Mouse (Mus musculus) embryonic facial prominence, embryonic 10.5 days (tissue): ENCODE data around the gene Bpifb9a. TPM values are rescaled to one million over a fixed set of nuclear protein-coding genes. Genes with fewer than 3 reads are reported as not detected.
"Not testable (repeated sequence)": the region's sequence is repeated elsewhere in the genome, so short reads cannot be mapped to it uniquely, and the experiment has no call there.

Experiments used
- DNase-seq: peaks from one replicate; pipeline ENCODE4 v3.0.0-alpha.2; 2017; ENCODE audit warnings: low spot score
- H3K27ac ChIP-seq: fragments of 300-500 bp; sonication (generic); replicated peaks from 2 replicates; pipeline ENCODE4 v1.5.1; 2016; ENCODE audit warnings: mild to moderate bottlenecking
- H3K27me3 ChIP-seq: fragments of 300-500 bp; sonication (generic); replicated peaks from 2 replicates; pipeline ENCODE4 v1.6.1; 2016; ENCODE audit warnings: low read depth, mild to moderate bottlenecking; ENCODE audit not compliant: poor library complexity, severe bottlenecking
- H3K36me3 ChIP-seq: fragments of 300-500 bp; sonication (generic); replicated peaks from 2 replicates; pipeline ENCODE4 v1.6.1; 2016; ENCODE audit warnings: mild to moderate bottlenecking, moderate library complexity
- H3K4me1 ChIP-seq: fragments of 300-500 bp; sonication (generic); 2 replicates; pipeline ENCODE4 v1.6.1; 2016
- H3K4me3 ChIP-seq: fragments of 300-500 bp; sonication (generic); 2 replicates; pipeline ENCODE4 v1.5.1; 2016; ENCODE audit warnings: mild to moderate bottlenecking, moderate library complexity
- H3K9me3 ChIP-seq: fragments of 300-500 bp; sonication (generic); 2 replicates; pipeline ENCODE4 v1.6.1; 2016; ENCODE audit warnings: mild to moderate bottlenecking
- WGBS: fragments of 180-500 bp; shearing (Covaris S2); methylation state at CpG from one replicate; pipeline ENCODE4 v1.1.7; 2016; 5-methylcytosine and 5-hydroxymethylcytosine counted together
- polyA plus RNA-seq: library from polyadenylated mRNA; unstranded; fragments of >200 nt; fragmentation: Nextera tagmentation; extraction: Ambion mirVana; gene quantifications from 2 replicates; pipeline ENCODE4 v1.2.1, GENCODE M21; 2016

Bpifb9a gene
- not detected in 2 replicates for polyA plus RNA-seq

DNA sequence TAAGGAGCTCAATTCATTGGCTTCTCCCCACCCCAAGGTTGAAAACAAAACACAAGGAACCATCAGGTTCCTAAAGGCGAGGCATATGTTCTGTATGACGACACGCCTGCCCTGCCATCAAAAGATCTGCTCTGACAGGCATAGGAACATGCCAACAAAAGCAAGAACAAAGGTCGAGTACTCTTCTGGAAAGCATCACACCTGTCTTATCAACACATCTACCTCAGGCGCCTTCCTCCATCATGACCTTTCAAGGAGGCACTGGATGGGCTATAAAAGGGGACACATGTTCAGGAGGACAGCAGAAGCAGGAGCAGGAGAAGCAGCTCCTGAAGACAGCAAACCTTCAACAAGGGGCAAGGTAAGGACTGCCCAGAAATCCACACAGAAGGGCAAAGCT is at the start of gene Bpifb9a:
Bpifb9a (plus strand) TSS at position 301 of the 400 bp plus-strand sequence.
- not testable (repeated sequence) for DNase-seq, H3K36me3 ChIP-seq, H3K9me3 ChIP-seq, H3K4me1 ChIP-seq, H3K4me3 ChIP-seq, H3K27me3 ChIP-seq, H3K27ac ChIP-seq
- 80% methylated on average over 5 of the region's 5 CpGs for WGBS

- Histone ChIP-seq H3K9me3 (no peaks in the 10 kb centered on the region), H3K4me3 (no peak overlapping the region), H3K27me3 (no peaks in the 10 kb centered on the region), H3K4me1 (no peaks in the 10 kb centered on the region), H3K36me3 (no peaks in the 10 kb centered on the region), H3K27ac (no peak overlapping the region)
- 25% methylated on average over 3 of the region's 3 CpGs for WGBS
- no peak for DNase-seq
These were observed 48.5 kb upstream of the Bpifb9a start for GRCm38 (mm10) chr2:154209112-154209511.

DNA sequence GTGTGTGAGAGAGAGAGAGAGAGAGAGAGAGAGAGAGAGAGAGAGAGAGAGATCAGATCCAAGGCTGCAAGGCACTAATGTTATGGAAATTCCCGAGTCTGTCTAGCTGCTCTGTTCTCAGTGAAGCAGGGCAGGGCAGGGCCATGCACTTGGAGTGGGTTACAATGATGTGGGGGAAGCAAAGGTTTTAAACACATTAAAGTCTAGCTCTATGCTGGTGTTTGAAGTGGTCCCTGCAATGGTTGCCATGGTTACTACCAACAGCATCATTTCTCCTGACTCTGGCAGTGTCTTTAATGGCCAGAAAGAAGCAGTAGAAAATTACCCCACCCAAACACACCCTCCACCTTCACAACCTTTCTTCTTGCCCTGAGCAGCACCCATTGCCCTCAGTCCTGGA is 46.5 kb upstream of the Bpifb9a start:
- Histone ChIP-seq H3K36me3 (no peaks in the 10 kb centered on the region), H3K9me3 (no peaks in the 10 kb centered on the region), H3K4me3 (no peak overlapping the region), H3K4me1 (no peaks in the 10 kb centered on the region), H3K27me3 (no peaks in the 10 kb centered on the region), H3K27ac (no peak overlapping the region)
- 59% methylated on average over 1 of the region's 1 CpGs for WGBS
- DNase-seq, result no peak

GRCm38 (mm10) chr2:154211881-154212280 is 45.8 kb upstream of the Bpifb9a start:
- Histone ChIP-seq H3K4me1 (no peaks in the 10 kb centered on the region), H3K36me3 (no peaks in the 10 kb centered on the region), H3K27me3 (no peaks in the 10 kb centered on the region), H3K9me3 (no peaks in the 10 kb centered on the region), H3K4me3 (no peak overlapping the region), H3K27ac (no peak overlapping the region)
- DNase-seq, result no peak
- 89% methylated on average over 4 of the region's 4 CpGs for WGBS

- DNase-seq, result peak; percentile 83
- H3K27ac ChIP-seq, result no peak overlapping the region
- no peaks in the 10 kb centered on the region for H3K9me3 ChIP-seq
- H3K27me3 ChIP-seq, result no peaks in the 10 kb centered on the region
- 20% methylated on average over 5 of the region's 5 CpGs for WGBS
- no peak overlapping the region for H3K4me3 ChIP-seq
- no peaks in the 10 kb centered on the region for H3K4me1 ChIP-seq
- no peaks in the 10 kb centered on the region for H3K36me3 ChIP-seq
These were observed 42.5 kb upstream of the Bpifb9a start for GRCm38 (mm10) chr2:154215191-154215590.

DNA sequence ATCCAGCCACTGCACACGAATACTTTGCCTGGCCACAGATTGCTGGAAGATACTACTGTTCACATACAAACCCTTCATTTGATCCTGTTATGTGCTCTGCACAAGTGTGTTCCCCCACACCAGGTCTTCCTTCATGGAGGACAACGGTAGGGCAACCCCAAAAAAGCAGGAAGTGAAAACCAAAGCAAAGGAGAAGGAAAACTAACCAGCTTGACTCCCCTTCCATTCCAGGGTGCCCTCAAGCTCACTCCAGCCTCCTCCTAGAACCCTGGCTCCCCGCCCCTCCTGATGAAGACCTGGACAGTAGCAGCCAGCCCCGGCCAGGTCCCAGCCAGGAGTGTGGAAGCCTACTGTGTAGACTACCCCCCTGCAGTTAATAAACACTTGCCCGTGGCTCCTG is 37.7 kb upstream of the Bpifb9a start:
- Histone ChIP-seq H3K36me3 (no peaks in the 10 kb centered on the region), H3K4me1 (peaks cover 22% of the 10 kb centered on the region), H3K4me3 (no peak overlapping the region), H3K9me3 (no peaks in the 10 kb centered on the region), H3K27me3 (no peaks in the 10 kb centered on the region), H3K27ac (no peak overlapping the region)
- no peak for DNase-seq
- 87% methylated on average over 5 of the region's 5 CpGs for WGBS

DNA sequence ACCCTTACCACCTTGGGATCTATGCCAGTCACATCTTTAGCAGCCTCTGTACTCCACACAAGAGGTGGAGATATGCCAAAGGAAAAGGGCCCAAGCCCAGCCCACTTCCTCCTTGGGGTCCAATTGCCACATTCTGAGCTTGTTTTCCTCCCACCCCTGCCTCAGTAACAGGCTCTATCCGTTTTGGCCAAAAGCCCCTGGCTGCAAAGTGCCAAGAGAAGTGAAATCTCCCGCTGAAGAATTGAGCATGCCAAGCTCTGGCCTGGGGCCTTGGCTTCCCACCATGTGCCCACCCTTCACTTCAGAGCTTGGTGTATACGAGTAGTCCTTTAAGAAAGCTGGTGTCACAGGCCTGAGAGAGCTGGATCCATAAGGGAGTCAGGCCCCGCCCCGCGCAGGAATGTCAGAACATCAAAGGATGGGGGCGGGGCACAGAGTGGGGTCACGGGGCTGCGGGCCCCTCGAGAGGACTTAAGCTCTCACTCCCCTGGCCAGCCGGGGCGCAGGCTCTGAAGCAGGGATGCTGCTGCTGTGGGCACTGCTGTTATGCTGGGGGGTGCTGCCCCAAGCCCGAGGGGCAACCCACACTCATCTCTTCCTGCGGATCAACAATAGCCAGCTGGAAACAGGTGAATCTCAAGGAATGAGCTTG is 34.3 kb upstream of the Bpifb9a start, which contains the start of gene Bpifb5:
Bpifb5 (plus strand) TSS at position 478 of the 652 bp plus-strand sequence.
- H3K27ac ChIP-seq, result peak within 1 kb of the TSS; percentile 37; the same call in 1 of the 2 replicates
- 3% methylated on average over 14 of the region's 14 CpGs for WGBS
- H3K4me3 ChIP-seq, result peak within 1 kb of the TSS; percentile 36; the same call in 1 of the 2 replicates
- no peaks in the 10 kb centered on the region for H3K36me3 ChIP-seq
- H3K9me3 ChIP-seq, result no peaks in the 10 kb centered on the region
- no peaks in the 10 kb centered on the region for H3K27me3 ChIP-seq
- H3K4me1 ChIP-seq, result peaks cover 27% of the 10 kb centered on the region
- DNase-seq, result peak; percentile 69

DNA sequence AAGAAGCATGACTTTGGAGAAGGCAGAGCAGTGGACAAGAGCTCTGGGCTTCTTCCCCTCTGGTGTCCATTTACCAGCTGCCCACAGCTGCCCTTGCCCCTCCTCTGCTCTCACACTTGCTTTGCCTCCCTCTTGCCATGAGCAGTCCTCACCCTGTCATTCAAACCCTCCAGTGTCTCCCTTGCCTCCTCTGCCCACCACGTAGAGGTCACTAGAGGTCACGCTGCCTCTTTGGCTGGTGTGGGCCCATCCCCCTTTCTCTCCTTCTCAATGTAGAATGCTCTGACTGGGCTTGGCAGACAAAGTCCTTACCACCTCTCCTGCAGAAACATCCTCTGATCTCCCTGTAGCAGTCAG is 33.8 kb upstream of the Bpifb9a start:
- Histone ChIP-seq H3K9me3 (no peaks in the 10 kb centered on the region), H3K27ac (peak overlapping the region; percentile 37; the same call in 1 of the 2 replicates), H3K4me1 (peaks cover 27% of the 10 kb centered on the region), H3K27me3 (no peaks in the 10 kb centered on the region), H3K4me3 (peak overlapping the region; percentile 36; the same call in 1 of the 2 replicates), H3K36me3 (no peaks in the 10 kb centered on the region)
- WGBS, result 4% methylated on average over 2 of the region's 2 CpGs
- DNase-seq, result peak; percentile 31

DNA sequence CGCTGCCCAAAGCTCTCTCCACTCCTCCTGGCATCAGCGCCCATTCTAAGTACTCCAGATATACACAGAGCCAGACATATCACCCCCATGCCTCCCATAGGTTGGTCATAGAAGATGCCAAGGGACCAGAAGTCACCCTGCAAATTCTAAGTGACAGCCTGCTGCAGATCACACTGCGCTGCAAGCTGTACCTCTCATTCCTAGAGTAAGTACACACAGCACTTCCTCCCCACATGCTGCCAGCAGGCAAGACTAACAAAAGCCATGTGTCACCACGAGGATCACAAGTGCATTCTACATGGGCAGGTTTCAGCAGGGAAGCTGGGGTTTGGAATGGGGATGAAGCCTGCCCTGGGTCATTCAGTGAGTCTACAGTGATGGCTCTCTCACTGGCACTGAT is 30.7 kb upstream of the Bpifb9a start:
- WGBS, result 65% methylated on average over 4 of the region's 4 CpGs
- H3K36me3 ChIP-seq, result no peaks in the 10 kb centered on the region
- no peak overlapping the region for H3K4me3 ChIP-seq
- H3K9me3 ChIP-seq, result no peaks in the 10 kb centered on the region
- H3K4me1 ChIP-seq, result peaks cover 27% of the 10 kb centered on the region
- H3K27ac ChIP-seq, result peak overlapping the region; percentile 2; the same call in 1 of the 2 replicates
- peak; percentile 16 for DNase-seq
- no peaks in the 10 kb centered on the region for H3K27me3 ChIP-seq

DNA sequence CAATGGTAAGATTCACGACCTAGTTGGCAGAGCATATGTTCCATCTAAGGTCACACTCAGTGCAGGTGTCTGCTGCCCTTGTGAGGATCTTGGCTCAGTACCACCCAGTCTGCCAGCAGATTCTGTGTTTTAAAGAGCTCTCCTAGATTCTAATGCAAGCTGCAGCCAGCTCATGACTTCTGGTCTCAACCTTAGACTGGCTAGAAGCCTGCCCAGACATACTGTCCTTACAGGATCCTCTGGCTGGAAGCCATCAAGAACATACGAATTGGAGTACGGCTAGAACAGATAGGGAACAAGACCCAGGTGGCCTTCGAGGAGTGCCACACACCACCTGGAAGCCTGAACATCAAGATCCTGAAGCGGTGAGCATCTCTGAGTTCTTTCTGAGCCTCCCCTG is 29.8 kb upstream of the Bpifb9a start:
- H3K36me3 ChIP-seq, result no peaks in the 10 kb centered on the region
- WGBS, result 89% methylated on average over 5 of the region's 5 CpGs
- no peak for DNase-seq
- peaks cover 23% of the 10 kb centered on the region for H3K4me1 ChIP-seq
- no peak overlapping the region for H3K27ac ChIP-seq
- no peak overlapping the region for H3K4me3 ChIP-seq
- no peaks in the 10 kb centered on the region for H3K9me3 ChIP-seq
- no peaks in the 10 kb centered on the region for H3K27me3 ChIP-seq

GRCm38 (mm10) chr2:154233426-154233825 is 24.2 kb upstream of the Bpifb9a start:
- H3K4me3 ChIP-seq, result no peak overlapping the region
- no peaks in the 10 kb centered on the region for H3K4me1 ChIP-seq
- no peaks in the 10 kb centered on the region for H3K9me3 ChIP-seq
- no peak for DNase-seq
- no peaks in the 10 kb centered on the region for H3K36me3 ChIP-seq
- WGBS, result 91% methylated on average over 6 of the region's 6 CpGs
- no peak overlapping the region for H3K27ac ChIP-seq
- no peaks in the 10 kb centered on the region for H3K27me3 ChIP-seq

- no peak for DNase-seq
- Histone ChIP-seq H3K4me1 (no peaks in the 10 kb centered on the region), H3K4me3 (no peak overlapping the region), H3K9me3 (no peaks in the 10 kb centered on the region), H3K36me3 (no peaks in the 10 kb centered on the region), H3K27me3 (no peaks in the 10 kb centered on the region), H3K27ac (no peak overlapping the region)
- WGBS, result 91% methylated on average over 6 of the region's 6 CpGs
These were observed 16.9 kb upstream of the Bpifb9a start for GRCm38 (mm10) chr2:154240771-154241170.

DNA sequence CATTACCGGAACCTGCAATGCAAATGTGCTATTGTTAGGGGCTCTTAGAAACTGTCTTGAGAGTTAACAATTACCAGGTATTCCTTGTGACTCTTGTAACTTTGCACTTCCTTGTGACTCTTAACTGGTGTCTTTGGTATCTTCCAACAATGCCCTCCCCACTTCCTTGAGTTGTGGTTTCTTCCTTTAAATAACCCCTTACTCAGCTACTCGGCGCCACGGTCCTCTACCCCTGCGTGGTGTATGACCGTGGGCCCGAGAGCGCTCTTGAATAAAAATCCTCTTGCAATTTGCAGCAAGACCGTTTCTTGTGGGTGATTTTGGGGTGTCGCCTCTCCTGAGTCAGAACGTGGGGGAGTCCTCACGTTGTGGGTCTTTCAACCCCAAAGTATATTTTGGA is 14.9 kb upstream of the Bpifb9a start:
- H3K4me3 ChIP-seq, H3K27me3 ChIP-seq, H3K36me3 ChIP-seq, H3K4me1 ChIP-seq, H3K27ac ChIP-seq, H3K9me3 ChIP-seq, DNase-seq: not testable (repeated sequence)
- 94% methylated on average over 11 of the region's 12 CpGs for WGBS
